11 mouse cellular contexts compared by ENCODE assay signal in genomic region chr9:119100177-119100898, GRCm38 (mm10). TPM values are rescaled to one million over a fixed set of nuclear protein-coding genes. Genes with fewer than 3 reads are reported as not detected.
DNase-seq lines count a peak whose midpoint lies in the region; ATAC-seq and TF ChIP-seq lines count a peak whose summit lies in the region.
"Had no signal": no experiment of that assay in that cellular context is flagged by ENCODE, and none has a peak within 500 bp of the region (broad histone marks: within the 10 kb centered on the region; RNA-seq: fewer than 3 reads in every experiment).

No protein-coding gene starts in this region.

- no peaks in the 10 kb centered on the region for H3K36me3 ChIP-seq in forebrain, embryonic 14.5 days (ENCODE audit: control insufficient read depth, insufficient read depth, low read length)
- no peaks in the 10 kb centered on the region for H3K36me3 ChIP-seq in forebrain, embryonic 13.5 days (ENCODE audit: poor library complexity, severe bottlenecking)
- H3K36me3 ChIP-seq in kidney, embryonic 16.5 days (ENCODE audit: insufficient read depth, low read length) = no peaks in the 10 kb centered on the region
- no peaks in the 10 kb centered on the region for H3K36me3 ChIP-seq in stomach, postnatal 0 days (ENCODE audit: control insufficient read depth, insufficient read depth, low read length)
- H3K36me3 ChIP-seq: embryonic facial prominence, embryonic 15.5 days had no signal

- DNase-seq in forebrain, embryonic 14.5 days (ENCODE audit: low spot score) = peak; percentile 40
- peak; percentile 22 to 36 for DNase-seq in lung, adult 18-20 months
- DNase-seq in lung, postnatal 14 days = no peak
- peak; percentile 41 for DNase-seq in stomach, postnatal 0 days (ENCODE audit: low spot score)
- no peak for DNase-seq in heart, adult 11 months

- ATAC-seq in forebrain, embryonic 14.5 days = no peak
- no peak; the same call in 1 of the 2 replicates for ATAC-seq in forebrain, embryonic 13.5 days
- ATAC-seq in kidney, embryonic 16.5 days (ENCODE audit: low FRiP score, low TSS enrichment) = no peak
- ATAC-seq in stomach, postnatal 0 days (ENCODE audit: low FRiP score, low TSS enrichment) = no peak
- no peak for ATAC-seq in monocyte, adult 5-6 weeks (replicated peaks; ENCODE audit: insufficient number of reproducible peaks, low FRiP score, low TSS enrichment, poor library complexity, severe bottlenecking)

- no peak overlapping the region for H3K4me2 ChIP-seq in forebrain, embryonic 14.5 days (ENCODE audit: low read length)
- H3K4me2 ChIP-seq in forebrain, embryonic 13.5 days = no peak overlapping the region
- H3K4me2 ChIP-seq in kidney, embryonic 16.5 days (replicated peaks; ENCODE audit: low read depth, low read length) = no peak overlapping the region
- no peak overlapping the region for H3K4me2 ChIP-seq in stomach, postnatal 0 days (replicated peaks; ENCODE audit: low read depth)
- H3K4me2 ChIP-seq: embryonic facial prominence, embryonic 15.5 days had no signal

- no peak for TF ChIP-seq EP300 in stomach, postnatal 0 days (optimal IDR thresholded peaks at IDR 0.05)

- 17% methylated on average over 15 of the region's 15 CpGs for WGBS in forebrain, embryonic 14.5 days
- 17% methylated on average over 15 of the region's 15 CpGs for WGBS in forebrain, embryonic 13.5 days
- WGBS in kidney, embryonic 16.5 days = 15% methylated on average over 15 of the region's 15 CpGs
- WGBS in stomach, postnatal 0 days = 16% methylated on average over 15 of the region's 15 CpGs

- H3K27ac ChIP-seq in forebrain, embryonic 14.5 days (ENCODE audit: low read depth, low read length) = no peak overlapping the region
- no peak overlapping the region for H3K27ac ChIP-seq in forebrain, embryonic 13.5 days
- H3K27ac ChIP-seq in kidney, embryonic 16.5 days (ENCODE audit: low read length) = no peak overlapping the region
- H3K27ac ChIP-seq in stomach, postnatal 0 days (replicated peaks) = no peak overlapping the region
- H3K27ac ChIP-seq: embryonic facial prominence, embryonic 15.5 days had no signal

- H3K9ac ChIP-seq in forebrain, embryonic 14.5 days (ENCODE audit: low read length) = no peak overlapping the region
- H3K9ac ChIP-seq in forebrain, embryonic 13.5 days = no peak overlapping the region
- H3K9ac ChIP-seq in kidney, embryonic 16.5 days (replicated peaks; ENCODE audit: low read length) = 0 out of 2 replicates have a peak overlapping the region, but pooled peaks have one; percentile 19
- no peak overlapping the region for H3K9ac ChIP-seq in stomach, postnatal 0 days (ENCODE audit: low read length)
- H3K9ac ChIP-seq: embryonic facial prominence, embryonic 15.5 days had no signal

- H3K27me3 ChIP-seq in forebrain, embryonic 14.5 days (replicated peaks; ENCODE audit: control insufficient read depth, insufficient read depth, low read length) = no peaks in the 10 kb centered on the region
- H3K27me3 ChIP-seq in forebrain, embryonic 13.5 days = peaks cover 29% of the 10 kb centered on the region
- 0 out of 2 replicates have a peak, but pooled peaks cover 3% of the 10 kb centered on the region for H3K27me3 ChIP-seq in kidney, embryonic 16.5 days (ENCODE audit: insufficient read depth, low read length)
- no peaks in the 10 kb centered on the region for H3K27me3 ChIP-seq in stomach, postnatal 0 days (ENCODE audit: control insufficient read depth, insufficient read depth, low read length)

- peaks cover 6% of the 10 kb centered on the region; the same call in 1 of the 2 replicates for H3K4me1 ChIP-seq in forebrain, embryonic 14.5 days (ENCODE audit: control insufficient read depth, insufficient read depth, low read length)
- peaks cover 20% of the 10 kb centered on the region for H3K4me1 ChIP-seq in forebrain, embryonic 13.5 days
- H3K4me1 ChIP-seq in kidney, embryonic 16.5 days (ENCODE audit: insufficient read depth, low read length) = peaks cover 15% of the 10 kb centered on the region; the same call in 1 of the 2 replicates
- H3K4me1 ChIP-seq in stomach, postnatal 0 days (replicated peaks; ENCODE audit: control insufficient read depth, insufficient read depth) = no peaks in the 10 kb centered on the region

- no peaks in the 10 kb centered on the region for H3K9me3 ChIP-seq in forebrain, embryonic 14.5 days (replicated peaks; ENCODE audit: control insufficient read depth, low read length)
- H3K9me3 ChIP-seq in forebrain, embryonic 13.5 days (replicated peaks) = no peaks in the 10 kb centered on the region
- no peaks in the 10 kb centered on the region for H3K9me3 ChIP-seq in kidney, embryonic 16.5 days (ENCODE audit: low read length)
- no peaks in the 10 kb centered on the region for H3K9me3 ChIP-seq in stomach, postnatal 0 days (ENCODE audit: control insufficient read depth, low read length)
- H3K9me3 ChIP-seq: embryonic facial prominence, embryonic 15.5 days had no signal

- peak; percentile 20; the same call in 1 of the 2 replicates for TF ChIP-seq CTCF in stomach, postnatal 0 days (IDR thresholded peaks at IDR 0.05; ENCODE audit: low read depth)

- H3K4me3 ChIP-seq in forebrain, embryonic 14.5 days (ENCODE audit: low read depth, low read length) = no peak overlapping the region
- H3K4me3 ChIP-seq in forebrain, embryonic 13.5 days = no peak overlapping the region
- no peak overlapping the region for H3K4me3 ChIP-seq in kidney, embryonic 16.5 days (ENCODE audit: low read length)
- H3K4me3 ChIP-seq in stomach, postnatal 0 days (ENCODE audit: low read depth, low read length) = no peak overlapping the region
- H3K4me3 ChIP-seq: embryonic facial prominence, embryonic 15.5 days had no signal

RNA-seq across cellular contexts. Expression of gene Dlec1, which starts 1.9 kb away (rescaled TPM):
- 0.33 and 0.70 TPM in 2 replicates for polyA plus RNA-seq in forebrain, embryonic 14.5 days (2014; fragmentation: Nextera tagmentation; extraction: Ambion mirVana)
- 0.57 and 0.86 TPM in 2 replicates for polyA plus RNA-seq in forebrain, embryonic 13.5 days (2015; fragmentation: Nextera tagmentation; extraction: Ambion mirVana)
- polyA plus RNA-seq in kidney, embryonic 16.5 days (2015; fragmentation: Nextera tagmentation; extraction: Ambion mirVana) = 6.1 and 7.7 TPM in 2 replicates
- polyA plus RNA-seq in stomach, postnatal 0 days (2015; fragmentation: Nextera tagmentation; extraction: Ambion mirVana) = 0.18 TPM in 2 replicates
- not detected in 3 replicates for total RNA-seq in monocyte, adult 5-6 weeks (2017)
- total RNA-seq: neutrophil, adult 5-6 weeks had no signal

RNA-seq across cellular contexts. Expression of gene Plcd1, which starts 7.0 kb away (rescaled TPM):
- 10.5 and 12.1 TPM in 2 replicates for polyA plus RNA-seq in forebrain, embryonic 14.5 days (2014; fragmentation: Nextera tagmentation; extraction: Ambion mirVana)
- 8.4 and 12.2 TPM in 2 replicates for polyA plus RNA-seq in forebrain, embryonic 13.5 days (2015; fragmentation: Nextera tagmentation; extraction: Ambion mirVana)
- polyA plus RNA-seq in kidney, embryonic 16.5 days (2015; fragmentation: Nextera tagmentation; extraction: Ambion mirVana) = 25.3 and 26.9 TPM in 2 replicates
- polyA plus RNA-seq in stomach, postnatal 0 days (2015; fragmentation: Nextera tagmentation; extraction: Ambion mirVana) = 35.3 and 39.2 TPM in 2 replicates
- total RNA-seq in monocyte, adult 5-6 weeks (2017) = 0.10 TPM in 1 of 3 replicates, not detected in the others

RNA-seq across cellular contexts. Expression of gene Vill, which starts 47.8 kb away (rescaled TPM):
- 3.8 and 4.0 TPM in 2 replicates for polyA plus RNA-seq in forebrain, embryonic 14.5 days (2014; fragmentation: Nextera tagmentation; extraction: Ambion mirVana)
- 3.9 and 4.3 TPM in 2 replicates for polyA plus RNA-seq in forebrain, embryonic 13.5 days (2015; fragmentation: Nextera tagmentation; extraction: Ambion mirVana)
- polyA plus RNA-seq in kidney, embryonic 16.5 days (2015; fragmentation: Nextera tagmentation; extraction: Ambion mirVana) = 53.7 and 56.3 TPM in 2 replicates
- polyA plus RNA-seq in stomach, postnatal 0 days (2015; fragmentation: Nextera tagmentation; extraction: Ambion mirVana) = 55.0 and 61.3 TPM in 2 replicates
- total RNA-seq in monocyte, adult 5-6 weeks (2017) = 17.7 to 39.6 TPM (median 31.0 TPM) in 3 replicates

RNA-seq across cellular contexts. Expression of gene Acaa1b, which starts 56.6 kb away (rescaled TPM):
- 1.3 TPM in 2 replicates for polyA plus RNA-seq in forebrain, embryonic 14.5 days (2014; fragmentation: Nextera tagmentation; extraction: Ambion mirVana)
- polyA plus RNA-seq in forebrain, embryonic 13.5 days (2015; fragmentation: Nextera tagmentation; extraction: Ambion mirVana) = 1.1 and 1.3 TPM in 2 replicates
- 44.0 and 52.4 TPM in 2 replicates for polyA plus RNA-seq in kidney, embryonic 16.5 days (2015; fragmentation: Nextera tagmentation; extraction: Ambion mirVana)
- 10.7 and 11.2 TPM in 2 replicates for polyA plus RNA-seq in stomach, postnatal 0 days (2015; fragmentation: Nextera tagmentation; extraction: Ambion mirVana)
- total RNA-seq in monocyte, adult 5-6 weeks (2017) = not detected in 3 replicates
- total RNA-seq: neutrophil, adult 5-6 weeks had no signal

RNA-seq across cellular contexts. Expression of gene Gm47289, which starts 58.6 kb away (rescaled TPM):
- polyA plus RNA-seq in forebrain, embryonic 14.5 days (2014; fragmentation: Nextera tagmentation; extraction: Ambion mirVana) = not detected in 2 replicates
- not detected in 2 replicates for polyA plus RNA-seq in forebrain, embryonic 13.5 days (2015; fragmentation: Nextera tagmentation; extraction: Ambion mirVana)
- not detected in 2 replicates for polyA plus RNA-seq in kidney, embryonic 16.5 days (2015; fragmentation: Nextera tagmentation; extraction: Ambion mirVana)
- polyA plus RNA-seq in stomach, postnatal 0 days (2015; fragmentation: Nextera tagmentation; extraction: Ambion mirVana) = not detected in 2 replicates
- total RNA-seq in monocyte, adult 5-6 weeks (2017) = not detected in 3 replicates
- total RNA-seq: left cerebral cortex, postnatal 14 days; neutrophil, adult 5-6 weeks had no signal
- polyA plus RNA-seq: embryonic facial prominence, embryonic 15.5 days had no signal

Comparison
In these comparisons a context has a peak if more than half of its experiments do, and no peak if none do; other contexts are left out.
1. DNase-seq: peak in forebrain, embryonic 14.5 days (single experiment), lung, adult 18-20 months (2 of 2) and stomach, postnatal 0 days (single experiment); none in lung, postnatal 14 days (single experiment) and heart, adult 11 months (single experiment).
2. RNA of gene Vill, which starts 47.8 kb away (polyA plus RNA-seq): 53.7 to 56.3 TPM in kidney, embryonic 16.5 days and 55.0 to 61.3 TPM in stomach, postnatal 0 days; 3.8 to 4.0 TPM in forebrain, embryonic 14.5 days and 3.9 to 4.3 TPM in forebrain, embryonic 13.5 days; every median in the first group is over 10 times any median in the second.